Mouse (Mus musculus): Measurements from ENCODE around the gene Cars. TPM values are rescaled to one million over a fixed set of nuclear protein-coding genes. Genes with fewer than 3 reads are reported as not detected.

Cars gene
- polyA plus RNA-seq, 1 experiment from 2014 or later: 71.6 TPM

DNA sequence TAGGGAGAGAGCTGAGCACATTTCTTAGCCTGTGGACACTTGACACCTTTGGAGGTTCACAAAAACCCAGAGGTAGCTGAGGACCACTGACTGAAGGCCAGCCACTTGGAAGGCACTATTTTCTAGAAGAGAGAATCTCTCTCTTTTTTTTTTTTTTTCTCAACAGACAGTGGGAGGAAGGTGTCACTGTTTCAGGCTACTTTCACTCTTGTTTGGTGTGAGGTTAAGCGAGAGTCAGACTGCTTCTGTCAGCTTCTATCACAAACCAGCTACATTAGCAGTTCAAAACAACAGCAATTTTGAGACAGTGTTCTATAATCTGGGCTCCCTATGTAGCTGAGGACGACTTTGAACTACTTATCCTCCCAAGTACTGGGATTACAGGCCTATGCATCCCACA, 26.3 kb upstream of the Cars start:
- H3K4me1 ChIP-seq (ENCODE audit: control insufficient read depth, insufficient read depth, low read depth, low read length): no peaks in the 10 kb centered on the region
- no peak overlapping the region for H3K27ac ChIP-seq (ENCODE audit: low read depth, low read length)
- ATAC-seq: no peak
- no peak overlapping the region for H3K4me3 ChIP-seq (ENCODE audit: low read length)
- no peak overlapping the region for H3K9ac ChIP-seq (ENCODE audit: low read depth, low read length)
- no peaks in the 10 kb centered on the region for H3K9me3 ChIP-seq (ENCODE audit: control insufficient read depth, low read length)
- no peak overlapping the region for H3K4me2 ChIP-seq (ENCODE audit: low read length)
- no peaks in the 10 kb centered on the region for H3K36me3 ChIP-seq (ENCODE audit: control insufficient read depth, insufficient read depth, low read length)
- no peaks in the 10 kb centered on the region; the same call in 1 of the 2 replicates for H3K27me3 ChIP-seq (replicated peaks; ENCODE audit: control insufficient read depth, insufficient read depth, low read length)
- WGBS: 72% methylated on average over 2 of the region's 2 CpGs

DNA sequence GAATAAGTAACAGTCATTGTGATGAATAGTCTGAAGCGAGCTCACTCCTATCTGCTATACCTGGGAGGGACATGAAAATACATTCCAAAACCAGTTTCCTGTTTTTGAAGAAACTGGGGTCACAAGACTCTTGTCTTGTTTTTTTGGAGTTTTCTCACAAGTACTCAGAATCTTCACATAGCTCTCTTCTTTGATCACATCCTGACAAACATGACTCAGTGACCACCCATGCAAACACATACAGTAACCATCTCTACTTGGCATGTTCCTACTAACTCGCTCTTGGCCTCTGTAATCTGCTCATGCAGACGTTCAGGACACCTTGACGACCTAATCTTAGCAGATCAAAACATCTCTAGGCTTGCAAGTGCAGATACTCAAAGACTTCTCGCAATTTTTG, 25.3 kb upstream of the Cars start:
- no peak overlapping the region for H3K27ac ChIP-seq (ENCODE audit: low read depth, low read length)
- H3K4me1 ChIP-seq (ENCODE audit: control insufficient read depth, insufficient read depth, low read depth, low read length): no peaks in the 10 kb centered on the region
- 80% methylated on average over 5 of the region's 5 CpGs for WGBS
- H3K4me3 ChIP-seq (ENCODE audit: low read length): no peak overlapping the region
- H3K4me2 ChIP-seq (ENCODE audit: low read length): no peak overlapping the region
- no peaks in the 10 kb centered on the region; the same call in 1 of the 2 replicates for H3K27me3 ChIP-seq (replicated peaks; ENCODE audit: control insufficient read depth, insufficient read depth, low read length)
- no peaks in the 10 kb centered on the region for H3K9me3 ChIP-seq (ENCODE audit: control insufficient read depth, low read length)
- no peak overlapping the region for H3K9ac ChIP-seq (ENCODE audit: low read depth, low read length)
- no peaks in the 10 kb centered on the region for H3K36me3 ChIP-seq (ENCODE audit: control insufficient read depth, insufficient read depth, low read length)
- ATAC-seq: no peak

DNA sequence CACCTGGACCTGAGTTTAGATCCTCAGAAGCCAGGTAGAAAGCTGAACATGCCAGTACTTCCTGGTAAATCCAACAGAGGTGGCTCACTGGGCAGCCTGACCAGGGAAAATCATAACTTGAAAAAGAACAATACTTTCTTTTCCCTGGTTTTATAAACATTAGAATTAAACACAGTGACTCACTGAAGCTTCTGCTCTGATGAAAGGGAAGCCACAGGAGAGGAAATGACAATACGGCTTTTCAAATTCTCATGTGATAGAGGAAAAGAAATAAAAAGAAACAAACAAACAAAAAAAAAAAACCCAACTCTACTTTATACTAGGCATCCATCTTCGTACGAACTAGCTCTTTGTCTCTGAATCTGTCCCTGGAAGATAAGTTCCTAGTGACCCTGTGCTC, 24.7 kb upstream of the Cars start:
- no peaks in the 10 kb centered on the region; the same call in 1 of the 2 replicates for H3K27me3 ChIP-seq (replicated peaks; ENCODE audit: control insufficient read depth, insufficient read depth, low read length)
- H3K4me2 ChIP-seq (ENCODE audit: low read length): no peak overlapping the region
- no peak for ATAC-seq
- 80% methylated on average over 3 of the region's 3 CpGs for WGBS
- H3K36me3 ChIP-seq (ENCODE audit: control insufficient read depth, insufficient read depth, low read length): no peaks in the 10 kb centered on the region
- H3K4me3 ChIP-seq (ENCODE audit: low read length): no peak overlapping the region
- no peak overlapping the region for H3K9ac ChIP-seq (ENCODE audit: low read depth, low read length)
- no peaks in the 10 kb centered on the region for H3K4me1 ChIP-seq (ENCODE audit: control insufficient read depth, insufficient read depth, low read depth, low read length)
- no peaks in the 10 kb centered on the region for H3K9me3 ChIP-seq (ENCODE audit: control insufficient read depth, low read length)
- H3K27ac ChIP-seq (ENCODE audit: low read depth, low read length): no peak overlapping the region

DNA sequence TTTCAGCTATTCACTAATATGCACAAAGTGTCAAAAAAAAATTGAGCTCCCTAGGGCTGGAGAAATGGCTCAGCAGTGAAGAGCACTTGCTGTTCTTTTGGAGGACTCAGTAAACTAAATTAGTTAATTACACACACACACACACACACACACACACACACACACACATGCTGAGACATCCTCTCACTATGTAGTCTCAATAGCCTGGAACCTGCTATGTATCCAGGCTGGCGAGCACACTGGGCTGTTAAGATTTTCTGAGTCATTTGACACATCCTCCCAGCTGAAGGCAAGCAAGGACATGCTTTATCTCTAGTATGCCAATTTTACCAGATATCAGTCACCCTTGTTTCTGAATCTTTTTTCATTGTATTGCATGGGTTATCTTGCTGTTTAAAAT, 21.1 kb upstream of the Cars start:
- Histone ChIP-seq H3K27ac (ENCODE audit: low read depth, low read length) (no peak overlapping the region), H3K36me3 (ENCODE audit: control insufficient read depth, insufficient read depth, low read length) (no peaks in the 10 kb centered on the region), H3K4me3 (ENCODE audit: low read length) (no peak overlapping the region), H3K9me3 (ENCODE audit: control insufficient read depth, low read length) (no peaks in the 10 kb centered on the region), H3K27me3 (replicated peaks; ENCODE audit: control insufficient read depth, insufficient read depth, low read length) (no peaks in the 10 kb centered on the region), H3K4me1 (ENCODE audit: control insufficient read depth, insufficient read depth, low read depth, low read length) (no peaks in the 10 kb centered on the region), H3K9ac (ENCODE audit: low read depth, low read length) (no peak overlapping the region), H3K4me2 (ENCODE audit: low read length) (no peak overlapping the region)
- ATAC-seq: no peak
- WGBS: 35% methylated on average over 1 of the region's 1 CpGs

DNA sequence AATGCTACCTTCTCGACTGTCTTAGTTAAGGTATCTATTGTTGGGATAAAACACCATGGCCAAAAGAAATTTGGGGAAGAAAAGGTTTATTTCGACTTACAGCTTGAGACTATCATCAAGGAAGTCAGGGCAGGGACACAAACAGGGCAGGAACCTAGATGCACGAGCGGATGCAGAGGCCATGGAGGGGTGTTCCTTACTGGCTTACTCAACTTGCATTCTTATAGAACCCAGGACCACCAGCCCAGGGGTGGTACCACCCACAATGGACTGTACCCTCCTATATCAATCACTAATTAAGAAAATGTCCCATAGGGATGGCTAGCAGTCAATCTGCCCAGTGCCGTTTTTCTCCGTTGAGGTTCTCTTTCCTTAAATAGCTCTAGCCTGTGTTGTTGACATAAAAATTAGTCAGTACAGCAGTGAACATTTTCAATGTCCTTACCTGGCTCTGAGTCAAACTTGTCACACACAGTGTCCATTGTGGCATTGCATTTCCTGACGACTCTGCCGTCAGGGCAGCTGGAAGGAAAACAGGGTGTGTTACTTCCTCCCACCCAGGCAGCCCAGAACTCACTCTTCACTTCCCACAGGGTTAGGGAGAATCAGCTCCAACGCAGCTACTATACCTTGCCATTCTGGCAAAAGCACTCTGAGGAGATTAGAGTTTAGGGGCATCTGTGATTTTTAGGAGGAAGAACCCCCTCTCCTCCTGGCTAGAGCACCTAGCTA, 14.7 kb upstream of the Cars start:
- Histone ChIP-seq H3K4me3 (ENCODE audit: low read length) (no peak overlapping the region), H3K4me1 (ENCODE audit: control insufficient read depth, insufficient read depth, low read depth, low read length) (no peaks in the 10 kb centered on the region), H3K27ac (ENCODE audit: low read depth, low read length) (no peak overlapping the region), H3K36me3 (ENCODE audit: control insufficient read depth, insufficient read depth, low read length) (no peaks in the 10 kb centered on the region), H3K4me2 (ENCODE audit: low read length) (no peak overlapping the region), H3K27me3 (replicated peaks; ENCODE audit: control insufficient read depth, insufficient read depth, low read length) (no peaks in the 10 kb centered on the region), H3K9me3 (ENCODE audit: control insufficient read depth, low read length) (no peaks in the 10 kb centered on the region), H3K9ac (ENCODE audit: low read depth, low read length) (no peak overlapping the region)
- 65% methylated on average over 9 of the region's 9 CpGs for WGBS
- ATAC-seq: no peak

DNA sequence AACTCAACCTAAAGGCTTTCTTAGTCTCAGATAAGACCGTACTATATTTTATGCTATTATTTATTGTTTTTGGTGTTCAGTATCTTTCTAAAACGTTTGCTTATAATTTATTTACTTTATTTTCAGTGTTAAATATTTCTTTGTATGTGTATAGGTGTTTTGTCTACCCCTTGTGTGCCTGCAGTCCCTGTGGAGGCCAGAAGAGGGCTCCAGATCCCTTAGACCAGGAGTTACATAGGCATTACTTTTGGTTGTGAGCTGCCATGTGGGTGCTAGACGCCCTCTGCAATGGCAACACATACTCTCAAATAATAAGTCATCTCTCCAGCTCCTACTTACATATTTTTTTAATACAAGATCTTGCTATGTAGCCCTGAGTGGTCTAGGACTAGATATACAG, 12.3 kb upstream of the Cars start:
- no peak overlapping the region for H3K27ac ChIP-seq (ENCODE audit: low read depth, low read length)
- no peak overlapping the region for H3K4me2 ChIP-seq (ENCODE audit: low read length)
- no peaks in the 10 kb centered on the region for H3K27me3 ChIP-seq (replicated peaks; ENCODE audit: control insufficient read depth, insufficient read depth, low read length)
- no peaks in the 10 kb centered on the region for H3K36me3 ChIP-seq (ENCODE audit: control insufficient read depth, insufficient read depth, low read length)
- 60% methylated on average over 3 of the region's 3 CpGs for WGBS
- H3K9me3 ChIP-seq (ENCODE audit: control insufficient read depth, low read length): no peaks in the 10 kb centered on the region
- H3K9ac ChIP-seq (ENCODE audit: low read depth, low read length): no peak overlapping the region
- H3K4me1 ChIP-seq (ENCODE audit: control insufficient read depth, insufficient read depth, low read depth, low read length): no peaks in the 10 kb centered on the region
- no peak overlapping the region for H3K4me3 ChIP-seq (ENCODE audit: low read length)
- no peak for ATAC-seq

DNA sequence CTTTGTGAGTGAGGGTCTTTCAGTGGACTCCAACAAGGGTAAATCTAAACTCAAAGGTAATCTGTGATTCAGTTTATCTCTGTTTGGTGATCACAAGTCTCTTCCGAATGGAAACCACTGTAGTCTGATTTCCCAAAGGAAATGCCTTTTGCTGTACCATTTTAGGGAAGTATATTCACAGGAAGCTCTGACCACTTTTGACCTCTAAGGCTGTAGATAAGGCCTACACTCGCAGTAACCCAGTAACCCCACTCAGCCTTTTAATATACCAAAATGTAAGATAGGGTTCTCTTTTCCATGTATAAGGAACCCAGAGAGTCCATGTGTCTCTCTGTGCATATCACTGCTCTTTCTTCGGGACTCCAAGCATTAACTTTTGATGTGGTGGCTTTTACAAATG, 5.4 kb upstream of the Cars start:
- H3K4me3 ChIP-seq (ENCODE audit: low read length): no peak overlapping the region
- no peaks in the 10 kb centered on the region for H3K9me3 ChIP-seq (ENCODE audit: control insufficient read depth, low read length)
- H3K27ac ChIP-seq (ENCODE audit: low read depth, low read length): no peak overlapping the region
- WGBS: 89% methylated on average over 3 of the region's 3 CpGs
- H3K36me3 ChIP-seq (ENCODE audit: control insufficient read depth, insufficient read depth, low read length): no peaks in the 10 kb centered on the region
- H3K4me1 ChIP-seq (ENCODE audit: control insufficient read depth, insufficient read depth, low read depth, low read length): no peaks in the 10 kb centered on the region; the same call in 1 of the 2 replicates
- no peak overlapping the region for H3K9ac ChIP-seq (ENCODE audit: low read depth, low read length)
- no peak overlapping the region for H3K4me2 ChIP-seq (ENCODE audit: low read length)
- no peak for ATAC-seq
- H3K27me3 ChIP-seq (replicated peaks; ENCODE audit: control insufficient read depth, insufficient read depth, low read length): no peaks in the 10 kb centered on the region

DNA sequence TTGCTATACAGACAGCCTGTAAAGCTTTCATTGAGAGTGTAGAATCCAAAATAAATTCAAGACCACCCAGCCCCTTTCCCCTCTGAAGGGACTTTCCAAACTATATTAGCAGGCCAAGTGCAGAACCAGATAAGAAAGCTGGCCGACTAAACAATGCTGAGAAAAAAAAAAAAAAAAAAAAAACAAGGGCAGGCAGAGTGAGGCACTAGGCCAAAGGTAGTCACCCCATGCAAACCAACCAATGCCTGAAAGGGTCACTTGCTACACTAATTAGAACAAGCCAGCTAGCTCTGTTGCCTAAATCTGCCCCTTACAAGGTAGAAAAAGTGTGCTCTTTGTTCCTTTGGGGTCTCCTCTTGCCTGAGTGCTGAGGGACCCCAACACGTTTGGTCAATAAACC, 5.0 kb upstream of the Cars start:
- H3K9me3 ChIP-seq (ENCODE audit: control insufficient read depth, low read length): no peaks in the 10 kb centered on the region
- no peaks in the 10 kb centered on the region for H3K36me3 ChIP-seq (ENCODE audit: control insufficient read depth, insufficient read depth, low read length)
- no peaks in the 10 kb centered on the region for H3K27me3 ChIP-seq (replicated peaks; ENCODE audit: control insufficient read depth, insufficient read depth, low read length)
- H3K9ac ChIP-seq (ENCODE audit: low read depth, low read length): no peak overlapping the region
- H3K4me3 ChIP-seq (ENCODE audit: low read length): no peak overlapping the region
- ATAC-seq: no peak
- no peak overlapping the region for H3K4me2 ChIP-seq (ENCODE audit: low read length)
- H3K4me1 ChIP-seq (ENCODE audit: control insufficient read depth, insufficient read depth, low read depth, low read length): no peaks in the 10 kb centered on the region; the same call in 1 of the 2 replicates
- 87% methylated on average over 2 of the region's 2 CpGs for WGBS
- no peak overlapping the region for H3K27ac ChIP-seq (ENCODE audit: low read depth, low read length)

DNA sequence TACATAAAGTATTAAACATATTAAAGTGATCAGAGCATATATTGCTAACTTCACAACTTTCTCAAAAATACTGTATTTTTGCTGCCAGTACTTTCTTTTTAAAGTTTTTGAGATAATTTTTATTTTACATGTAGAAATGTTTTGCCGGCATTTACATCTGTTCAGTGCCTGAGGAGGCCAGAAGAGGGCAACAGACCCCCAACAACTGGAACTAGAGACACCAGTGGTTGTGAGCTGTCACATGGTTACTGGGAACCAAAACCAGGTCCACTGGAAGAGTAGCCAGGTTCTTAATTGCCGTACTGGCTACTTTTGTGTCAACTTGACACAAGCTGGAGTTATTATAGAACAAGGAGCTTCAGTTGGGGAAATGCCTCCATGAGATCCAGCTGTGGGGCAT, 1.8 kb upstream of the Cars start:
- H3K4me1 ChIP-seq (ENCODE audit: control insufficient read depth, insufficient read depth, low read depth, low read length): peaks cover 13% of the 10 kb centered on the region
- WGBS: 85% methylated on average over 2 of the region's 2 CpGs
- H3K27ac ChIP-seq (ENCODE audit: low read depth, low read length): no peak overlapping the region
- H3K9ac ChIP-seq (ENCODE audit: low read depth, low read length): no peak overlapping the region
- H3K4me3 ChIP-seq (ENCODE audit: low read length): no peak overlapping the region
- H3K4me2 ChIP-seq (ENCODE audit: low read length): no peak overlapping the region
- H3K27me3 ChIP-seq (replicated peaks; ENCODE audit: control insufficient read depth, insufficient read depth, low read length): no peaks in the 10 kb centered on the region
- H3K9me3 ChIP-seq (ENCODE audit: control insufficient read depth, low read length): no peaks in the 10 kb centered on the region
- H3K36me3 ChIP-seq (ENCODE audit: control insufficient read depth, insufficient read depth, low read length): no peaks in the 10 kb centered on the region
- ATAC-seq: no peak

Measured in hindbrain, embryonic 16.5 days (tissue).